Mouse (Mus musculus) erythroblast, embryonic 14.5 days (primary cell): Measurements from ENCODE around the gene Rtn4r. TPM values are rescaled to one million over a fixed set of nuclear protein-coding genes. Genes with fewer than 3 reads are reported as not detected.

ENCODE experiments used
- H3K27me3 ChIP-seq: 2 replicates; pipeline ENCODE4 v1.6.1; 2012; ENCODE audit warnings: inconsistent platforms; ENCODE audit not compliant: control insufficient read depth
- H3K36me3 ChIP-seq: 2 replicates; pipeline ENCODE4 v1.6.1; 2012; ENCODE audit warnings: mild to moderate bottlenecking, inconsistent platforms; ENCODE audit not compliant: control insufficient read depth
- H3K4me1 ChIP-seq: 2 replicates; pipeline ENCODE4 v1.6.1; 2012; ENCODE audit warnings: inconsistent platforms; ENCODE audit not compliant: control insufficient read depth
- H3K4me3 ChIP-seq: replicated peaks from 2 replicates; pipeline ENCODE3; 2012; ENCODE audit warnings: moderate library complexity, mild to moderate bottlenecking, inconsistent platforms
- H3K9me3 ChIP-seq: 2 replicates; pipeline ENCODE4 v1.6.1; 2012; ENCODE audit warnings: low read length, inconsistent platforms, mixed read lengths; ENCODE audit not compliant: control insufficient read depth
- GATA1 ChIP-seq: IDR thresholded peaks from 2 replicates; pipeline ENCODE4 v1.6.1; 2012; ENCODE audit warnings: low read length, inconsistent platforms, mixed read lengths
- TAL1 ChIP-seq: IDR thresholded peaks from 3 replicates; pipeline ENCODE4 v1.6.1; 2012; ENCODE audit warnings: low read length, inconsistent platforms, mixed read lengths
- polyA plus RNA-seq: library from polyadenylated mRNA; stranded (reverse); fragments of >175 nt; gene quantifications from 2 replicates; pipeline ENCODE4 v1.2.3, GENCODE M21; 2012

The Rtn4r gene
- polyA plus RNA-seq, 1 experiment, result 0.02 TPM

- Histone ChIP-seq H3K4me3 (no peak overlapping the region), H3K9me3 (no peaks in the 10 kb centered on the region), H3K36me3 (no peaks in the 10 kb centered on the region), H3K27me3 (peaks cover 39% of the 10 kb centered on the region), H3K4me1 (peaks cover 6% of the 10 kb centered on the region)
- TF ChIP-seq TAL1 (no peak), GATA1 (no peak)
These were observed 3.3 kb downstream of the Rtn4r start for GRCm38 (mm10) chr16:18130705-18131104.

- no peak for TF ChIP-seq TAL1
- no peak for TF ChIP-seq GATA1
- Histone ChIP-seq H3K9me3 (no peaks in the 10 kb centered on the region), H3K4me1 (peaks cover 6% of the 10 kb centered on the region), H3K4me3 (no peak overlapping the region), H3K27me3 (peaks cover 33% of the 10 kb centered on the region), H3K36me3 (no peaks in the 10 kb centered on the region)
These were observed 4.0 kb downstream of the Rtn4r start for GRCm38 (mm10) chr16:18131245-18131939.

- Histone ChIP-seq H3K36me3 (no peaks in the 10 kb centered on the region), H3K4me3 (no peak overlapping the region), H3K4me1 (peaks cover 6% of the 10 kb centered on the region), H3K9me3 (no peaks in the 10 kb centered on the region), H3K27me3 (peaks cover 27% of the 10 kb centered on the region)
- TF ChIP-seq TAL1 (no peak), GATA1 (no peak)
These were observed 4.6 kb downstream of the Rtn4r start for GRCm38 (mm10) chr16:18132026-18132425.

GRCm38 (mm10) chr16:18132575-18132974 is 5.1 kb downstream of the Rtn4r start:
- Histone ChIP-seq H3K4me3 (no peak overlapping the region), H3K4me1 (peaks cover 4% of the 10 kb centered on the region), H3K9me3 (no peaks in the 10 kb centered on the region), H3K36me3 (no peaks in the 10 kb centered on the region), H3K27me3 (peaks cover 21% of the 10 kb centered on the region)
- no peak for TF ChIP-seq TAL1
- TF ChIP-seq GATA1, result no peak

GRCm38 (mm10) chr16:18133133-18133920 is 5.9 kb downstream of the Rtn4r start:
- peaks cover 14% of the 10 kb centered on the region for H3K27me3 ChIP-seq
- H3K9me3 ChIP-seq, result no peaks in the 10 kb centered on the region
- no peaks in the 10 kb centered on the region; the same call in 1 of the 2 replicates for H3K4me1 ChIP-seq
- TF ChIP-seq TAL1 (no peak), GATA1 (no peak)
- H3K36me3 ChIP-seq, result no peaks in the 10 kb centered on the region
- H3K4me3 ChIP-seq, result no peak overlapping the region

- TF ChIP-seq TAL1, result no peak
- no peak for TF ChIP-seq GATA1
- H3K9me3 ChIP-seq, result no peaks in the 10 kb centered on the region
- no peaks in the 10 kb centered on the region; the same call in 1 of the 2 replicates for H3K27me3 ChIP-seq
- H3K4me1 ChIP-seq, result no peaks in the 10 kb centered on the region; the same call in 1 of the 2 replicates
- no peak overlapping the region for H3K4me3 ChIP-seq
- H3K36me3 ChIP-seq, result no peaks in the 10 kb centered on the region
These were observed 7.8 kb downstream of the Rtn4r start for GRCm38 (mm10) chr16:18135196-18135595.

- no peaks in the 10 kb centered on the region for H3K9me3 ChIP-seq
- H3K36me3 ChIP-seq, result no peaks in the 10 kb centered on the region
- H3K4me1 ChIP-seq, result no peaks in the 10 kb centered on the region; the same call in 1 of the 2 replicates
- TF ChIP-seq GATA1, result no peak
- no peak for TF ChIP-seq TAL1
- no peak overlapping the region for H3K4me3 ChIP-seq
- H3K27me3 ChIP-seq, result no peaks in the 10 kb centered on the region
These were observed 8.6 kb downstream of the Rtn4r start for GRCm38 (mm10) chr16:18136015-18136414.

- no peak for TF ChIP-seq TAL1
- TF ChIP-seq GATA1, result no peak
- H3K36me3 ChIP-seq, result no peaks in the 10 kb centered on the region
These were observed 16.8 kb downstream of the Rtn4r start for GRCm38 (mm10) chr16:18144201-18144600.

GRCm38 (mm10) chr16:18145341-18145867 is 18.0 kb downstream of the Rtn4r start:
- H3K36me3 ChIP-seq, result no peaks in the 10 kb centered on the region
- TF ChIP-seq GATA1, result no peak
- TF ChIP-seq TAL1, result no peak
- H3K4me1 ChIP-seq, result no peaks in the 10 kb centered on the region

More at GRCm38 (mm10) chr16:18144201-18144600, 16.8 kb downstream of the Rtn4r start:
- H3K27me3 ChIP-seq, result no peaks in the 10 kb centered on the region
- no peaks in the 10 kb centered on the region for H3K4me1 ChIP-seq
- H3K9me3 ChIP-seq, result no peaks in the 10 kb centered on the region
- no peak overlapping the region for H3K4me3 ChIP-seq

More at GRCm38 (mm10) chr16:18145341-18145867, 18.0 kb downstream of the Rtn4r start:
- H3K4me3 ChIP-seq, result no peak overlapping the region
- H3K9me3 ChIP-seq, result no peaks in the 10 kb centered on the region
- H3K27me3 ChIP-seq, result no peaks in the 10 kb centered on the region
